Mouse (Mus musculus) heart, embryonic 16.5 days (tissue): ENCODE measurements around the gene Madcam1. TPM values are rescaled to one million over a fixed set of nuclear protein-coding genes. Genes with fewer than 3 reads are reported as not detected.

Source experiments
- ATAC-seq: fragments of 200-750 bp; cut with Nextera tagmentation; replicated peaks from 2 replicates; pipeline ENCODE4 v1.8.0; 2017; ENCODE audit warnings: moderate number of reproducible peaks; ENCODE audit not compliant: insufficient read depth, low FRiP score; ENCODE audit errors: extremely low read depth
- H3K27ac ChIP-seq: fragments of 300-500 bp; sonication (generic); 2 replicates; pipeline ENCODE4 v1.5.1; 2014; ENCODE audit warnings: mild to moderate bottlenecking, low read length, control low read depth, moderate library complexity
- H3K27me3 ChIP-seq: fragments of 300-500 bp; sonication (generic); 2 replicates; pipeline ENCODE4 v1.6.1; 2014; ENCODE audit warnings: low read length, mixed read lengths; ENCODE audit not compliant: control insufficient read depth, insufficient read depth
- H3K36me3 ChIP-seq: fragments of 300-500 bp; sonication (generic); 2 replicates; pipeline ENCODE4 v1.6.1; 2014; ENCODE audit not compliant: control insufficient read depth, insufficient read depth
- H3K4me1 ChIP-seq: fragments of 300-500 bp; sonication (generic); 2 replicates; pipeline ENCODE4 v1.6.1; 2014; ENCODE audit warnings: low read length, mixed read lengths; ENCODE audit not compliant: control insufficient read depth, insufficient read depth
- H3K4me2 ChIP-seq: fragments of 300-500 bp; sonication (generic); 2 replicates; pipeline ENCODE4 v1.6.1; 2014; ENCODE audit warnings: low read depth, mild to moderate bottlenecking, control low read depth, low read length
- H3K4me3 ChIP-seq: fragments of 300-500 bp; sonication (generic); 2 replicates; pipeline ENCODE4 v1.5.1; 2014; ENCODE audit warnings: mild to moderate bottlenecking, control low read depth, low read length
- H3K9ac ChIP-seq: fragments of 300-500 bp; sonication (generic); 2 replicates; pipeline ENCODE4 v1.6.1; 2014; ENCODE audit warnings: low read length, control low read depth
- H3K9me3 ChIP-seq: fragments of 300-500 bp; sonication (generic); replicated peaks from 2 replicates; pipeline ENCODE4 v1.6.1; 2016; ENCODE audit warnings: low read length; ENCODE audit not compliant: control insufficient read depth
- WGBS: fragments of 180-500 bp; shearing (Covaris S2); extraction: QIAGEN DNeasy Blood & Tissue Kit; methylation state at CpG from one replicate; pipeline ENCODE4 v1.1.7; 2014; 5-methylcytosine and 5-hydroxymethylcytosine counted together
- polyA plus RNA-seq: library from polyadenylated mRNA; unstranded; fragments of >200 nt; fragmentation: Nextera tagmentation; extraction: Ambion mirVana; gene quantifications from 2 replicates; pipeline ENCODE4 v1.2.1, GENCODE M21; 2015

Gene Madcam1
- polyA plus RNA-seq, 1 experiment from 2014 or later: 1.8 TPM

- H3K9me3 ChIP-seq: no peaks in the 10 kb centered on the region; the same call in 1 of the 2 replicates
- no peak for ATAC-seq
- no peak overlapping the region for H3K9ac ChIP-seq
- no peak overlapping the region for H3K4me2 ChIP-seq
- no peak overlapping the region for H3K27ac ChIP-seq
- WGBS: 79% methylated on average over 8 of the region's 8 CpGs
- H3K4me3 ChIP-seq: no peak overlapping the region
- H3K27me3 ChIP-seq: peaks cover 48% of the 10 kb centered on the region
- H3K4me1 ChIP-seq: peaks cover 7% of the 10 kb centered on the region
- H3K36me3 ChIP-seq: no peaks in the 10 kb centered on the region
Observed at GRCm38 (mm10) chr10:79636287-79636686, 28.1 kb upstream of the Madcam1 start.

- 0 out of 2 replicates have a peak, but pooled peaks have one; percentile 53 for ATAC-seq
- Histone ChIP-seq H3K4me3 (peak within 1 kb of the TSS; percentile 64), H3K9me3 (no peaks in the 10 kb centered on the region; the same call in 1 of the 2 replicates), H3K27ac (no peak within 1 kb of the TSS), H3K4me2 (peak within 1 kb of the TSS; percentile 83), H3K36me3 (no peaks in the 10 kb centered on the region), H3K4me1 (peaks cover 7% of the 10 kb centered on the region), H3K27me3 (peaks cover 48% of the 10 kb centered on the region), H3K9ac (peak within 1 kb of the TSS; percentile 62)
- under 1% methylated on average over 99 of the region's 116 CpGs for WGBS
Observed at GRCm38 (mm10) chr10:79637128-79638110, 26.9 kb upstream of the Madcam1 start, which contains the start of gene Shc2. Shc2 (minus strand) TSS chr10:79637918.

GRCm38 (mm10) chr10:79638486-79639204 is 25.7 kb upstream of the Madcam1 start:
- H3K27ac ChIP-seq: no peak overlapping the region
- WGBS: 8% methylated on average over 23 of the region's 23 CpGs
- peaks cover 7% of the 10 kb centered on the region for H3K4me1 ChIP-seq
- no peaks in the 10 kb centered on the region; the same call in 1 of the 2 replicates for H3K9me3 ChIP-seq
- peaks cover 48% of the 10 kb centered on the region for H3K27me3 ChIP-seq
- peak overlapping the region; percentile 52 for H3K4me2 ChIP-seq
- peak; percentile 35; the same call in 1 of the 2 replicates for ATAC-seq
- H3K4me3 ChIP-seq: peak overlapping the region; percentile 32
- no peaks in the 10 kb centered on the region for H3K36me3 ChIP-seq
- H3K9ac ChIP-seq: peak overlapping the region; percentile 15; the same call in 1 of the 2 replicates

GRCm38 (mm10) chr10:79645711-79646110 is 18.6 kb upstream of the Madcam1 start, which contains the start of gene Odf3l2:
Odf3l2 (minus strand) TSS chr10:79645738.
- Histone ChIP-seq H3K9ac (no peak within 1 kb of the TSS), H3K4me1 (no peaks in the 10 kb centered on the region), H3K27me3 (no peaks in the 10 kb centered on the region; the same call in 1 of the 2 replicates), H3K36me3 (no peaks in the 10 kb centered on the region), H3K9me3 (no peaks in the 10 kb centered on the region), H3K4me2 (no peak within 1 kb of the TSS), H3K4me3 (no peak within 1 kb of the TSS), H3K27ac (no peak within 1 kb of the TSS)
- ATAC-seq: no peak
- WGBS: 66% methylated on average over 8 of the region's 8 CpGs

- H3K4me2 ChIP-seq: no peak overlapping the region
- no peaks in the 10 kb centered on the region for H3K4me1 ChIP-seq
- no peak overlapping the region for H3K9ac ChIP-seq
- H3K27me3 ChIP-seq: peaks cover 7% of the 10 kb centered on the region
- no peaks in the 10 kb centered on the region for H3K9me3 ChIP-seq
- peak; percentile 49; the same call in 1 of the 2 replicates for ATAC-seq
- no peaks in the 10 kb centered on the region for H3K36me3 ChIP-seq
- no peak overlapping the region for H3K4me3 ChIP-seq
- 26% methylated on average over 7 of the region's 7 CpGs for WGBS
- no peak overlapping the region for H3K27ac ChIP-seq
Observed at GRCm38 (mm10) chr10:79649070-79649751, 15.1 kb upstream of the Madcam1 start.

GRCm38 (mm10) chr10:79652789-79653188 is 11.6 kb upstream of the Madcam1 start:
- WGBS: 78% methylated on average over 7 of the region's 7 CpGs
- Histone ChIP-seq H3K9me3 (no peaks in the 10 kb centered on the region), H3K9ac (no peak overlapping the region), H3K36me3 (no peaks in the 10 kb centered on the region), H3K27me3 (peaks cover 13% of the 10 kb centered on the region), H3K4me3 (no peak overlapping the region), H3K4me2 (no peak overlapping the region), H3K4me1 (no peaks in the 10 kb centered on the region), H3K27ac (no peak overlapping the region)
- ATAC-seq: no peak

GRCm38 (mm10) chr10:79654946-79655395 is 9.4 kb upstream of the Madcam1 start:
- Histone ChIP-seq H3K9ac (no peak overlapping the region), H3K4me3 (no peak overlapping the region), H3K9me3 (no peaks in the 10 kb centered on the region), H3K4me2 (no peak overlapping the region), H3K27ac (no peak overlapping the region), H3K36me3 (no peaks in the 10 kb centered on the region), H3K27me3 (peaks cover 13% of the 10 kb centered on the region), H3K4me1 (no peaks in the 10 kb centered on the region)
- ATAC-seq: no peak
- WGBS: 40% methylated on average over 1 of the region's 1 CpGs

- Histone ChIP-seq H3K27me3 (peaks cover 6% of the 10 kb centered on the region), H3K4me2 (no peak overlapping the region), H3K4me1 (no peaks in the 10 kb centered on the region), H3K4me3 (no peak overlapping the region), H3K27ac (no peak overlapping the region), H3K36me3 (no peaks in the 10 kb centered on the region), H3K9me3 (0 out of 2 replicates have a peak, but pooled peaks cover 2% of the 10 kb centered on the region), H3K9ac (no peak overlapping the region)
- WGBS: 20% methylated on average over 4 of the region's 4 CpGs
- ATAC-seq: no peak
Observed at GRCm38 (mm10) chr10:79658829-79659228, 5.5 kb upstream of the Madcam1 start.
